Mouse (Mus musculus) hindbrain, embryonic 14.5 days (tissue): ENCODE data around the gene Tmem86b. TPM values are rescaled to one million over a fixed set of nuclear protein-coding genes. Genes with fewer than 3 reads are reported as not detected.

Experiments
- ATAC-seq: fragments of 200-750 bp; cut with Nextera tagmentation; 2 replicates; pipeline ENCODE4 v1.8.0; 2017; ENCODE audit warnings: moderate number of reproducible peaks, mild to moderate bottlenecking, moderate TSS enrichment, moderate library complexity; ENCODE audit not compliant: low FRiP score
- DNase-seq: peaks from one replicate; pipeline ENCODE4 v3.0.0-alpha.2; 2015; ENCODE audit warnings: low spot score
- H3K27ac ChIP-seq: fragments of 300-500 bp; sonication (generic); 2 replicates; pipeline ENCODE4 v1.5.1; 2014; ENCODE audit warnings: mild to moderate bottlenecking, moderate library complexity
- H3K27me3 ChIP-seq: fragments of 300-500 bp; sonication (generic); 2 replicates; pipeline ENCODE4 v1.6.1; 2014; ENCODE audit warnings: mild to moderate bottlenecking, low read length, mixed read lengths; ENCODE audit not compliant: control insufficient read depth, insufficient read depth
- H3K36me3 ChIP-seq: fragments of 300-500 bp; sonication (generic); replicated peaks from 2 replicates; pipeline ENCODE4 v1.6.1; 2014; ENCODE audit not compliant: control insufficient read depth, insufficient read depth
- H3K4me1 ChIP-seq: fragments of 300-500 bp; sonication (generic); replicated peaks from 2 replicates; pipeline ENCODE4 v1.6.1; 2014; ENCODE audit warnings: antibody characterized with exemption, low read length, mixed read lengths; ENCODE audit not compliant: control insufficient read depth, insufficient read depth
- H3K4me2 ChIP-seq: fragments of 300-500 bp; sonication (generic); replicated peaks from 2 replicates; pipeline ENCODE4 v1.6.1; 2014; ENCODE audit warnings: mild to moderate bottlenecking, moderate library complexity
- H3K4me3 ChIP-seq: fragments of 300-500 bp; sonication (generic); replicated peaks from 2 replicates; pipeline ENCODE4 v1.5.1; 2014; ENCODE audit warnings: mild to moderate bottlenecking, low read length
- H3K9ac ChIP-seq: fragments of 300-500 bp; sonication (generic); 2 replicates; pipeline ENCODE4 v1.6.1; 2014
- H3K9me3 ChIP-seq: fragments of 300-500 bp; sonication (generic); 2 replicates; pipeline ENCODE4 v1.6.1; 2016; ENCODE audit warnings: low read length; ENCODE audit not compliant: control insufficient read depth
- WGBS: fragments of 180-500 bp; shearing (Covaris S2); extraction: QIAGEN DNeasy Blood & Tissue Kit; methylation state at CpG from one replicate; pipeline ENCODE4 v1.1.7; 2014; 5-methylcytosine and 5-hydroxymethylcytosine counted together
- polyA plus RNA-seq: library from polyadenylated mRNA; unstranded; fragments of >200 nt; fragmentation: Nextera tagmentation; extraction: Ambion mirVana; gene quantifications from 2 replicates; pipeline ENCODE4 v1.2.1, GENCODE M21; 2014

The Tmem86b gene
- polyA plus RNA-seq, 1 experiment from 2014 or later, result 2.7 TPM

DNA sequence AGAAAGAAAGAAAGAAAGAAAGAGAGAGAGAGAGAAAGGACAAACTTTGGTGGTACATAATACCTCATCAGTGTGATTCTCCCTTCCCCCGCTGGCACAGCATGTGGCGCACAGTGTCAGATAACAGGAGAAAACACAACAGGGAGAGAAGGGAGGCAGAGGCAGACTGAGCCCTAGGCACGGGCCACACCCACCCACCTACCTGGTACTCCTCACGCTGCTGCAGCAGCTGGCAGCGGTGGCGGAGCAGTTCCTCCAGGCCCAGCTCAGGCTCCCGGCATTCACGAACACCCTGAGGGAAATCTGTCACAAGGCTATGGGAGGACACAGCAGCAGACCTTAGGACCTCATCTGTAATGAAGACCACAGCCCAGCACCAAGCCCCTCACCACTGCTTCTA, 32.0 kb upstream of the Tmem86b start:
- no peak overlapping the region for H3K27ac ChIP-seq
- no peak overlapping the region for H3K9ac ChIP-seq
- no peaks in the 10 kb centered on the region for H3K27me3 ChIP-seq
- H3K36me3 ChIP-seq, result peaks cover 36% of the 10 kb centered on the region
- 80% methylated on average over 8 of the region's 8 CpGs for WGBS
- H3K9me3 ChIP-seq, result 0 out of 2 replicates have a peak, but pooled peaks cover 3% of the 10 kb centered on the region
- DNase-seq, result no peak
- peaks cover 14% of the 10 kb centered on the region for H3K4me1 ChIP-seq
- H3K4me2 ChIP-seq, result no peak overlapping the region
- no peak for ATAC-seq
- no peak overlapping the region for H3K4me3 ChIP-seq

DNA sequence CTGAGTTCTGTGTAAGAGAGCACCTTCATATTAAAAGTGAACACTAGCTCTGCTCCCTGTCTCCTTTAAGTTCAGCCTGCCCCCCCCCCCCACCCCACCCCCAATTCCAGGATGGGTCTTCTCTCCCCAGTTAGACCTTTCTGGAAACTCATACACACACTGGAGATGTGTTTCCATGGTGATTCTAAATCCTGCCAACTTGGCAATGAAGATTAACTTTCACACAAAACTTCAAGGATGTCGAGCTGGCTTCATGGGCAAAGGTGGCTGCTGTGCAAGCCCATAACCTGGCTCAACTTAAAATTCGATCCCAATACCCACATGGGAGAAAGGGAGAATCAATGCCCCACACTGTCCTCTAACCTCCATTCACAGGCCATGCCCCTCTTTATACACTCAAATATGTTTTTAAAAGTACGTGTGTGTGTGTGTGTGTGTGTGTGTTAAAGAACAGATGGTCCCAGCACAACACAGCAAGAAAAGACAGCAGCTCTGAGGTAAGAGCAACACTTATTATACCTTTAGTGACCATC, 28.8 kb upstream of the Tmem86b start:
- no peak for DNase-seq

DNA sequence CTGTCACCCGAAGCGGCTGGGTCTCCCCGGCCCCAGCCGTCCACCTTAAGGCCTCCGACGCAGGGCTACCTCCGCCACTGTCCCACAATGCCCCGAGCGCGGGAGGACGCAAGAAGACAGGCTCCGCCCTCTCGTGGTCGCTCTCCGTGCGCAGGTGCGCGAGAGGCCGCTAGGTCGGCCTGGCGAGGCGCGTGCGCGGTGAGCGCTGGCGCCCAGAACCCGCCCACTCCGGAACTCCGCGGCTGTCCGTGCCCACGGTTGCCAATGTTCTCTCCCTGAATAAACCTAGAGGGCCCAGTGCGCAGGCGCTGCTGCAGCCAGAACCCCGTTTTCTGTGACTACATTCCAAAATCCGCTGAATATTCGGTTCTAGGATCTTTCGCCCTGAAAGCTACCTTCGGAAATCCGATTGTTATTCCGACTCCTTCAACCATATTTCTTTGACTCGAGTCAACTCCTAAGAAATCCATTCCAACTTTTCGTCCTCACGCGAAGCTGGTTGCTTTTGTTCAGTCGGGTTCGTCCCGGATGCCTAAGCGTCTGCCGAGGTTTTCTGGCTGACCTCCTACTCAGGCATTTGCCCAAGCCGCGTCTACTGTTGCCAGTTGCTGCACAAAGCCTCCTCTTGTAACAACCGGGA, 27.8 kb upstream of the Tmem86b start, which contains the start of gene Ppp6r1:
Gene Ppp6r1, minus strand, starts transcription at position 108 of the 640 bp plus-strand sequence.
- Histone ChIP-seq H3K27me3 (no peaks in the 10 kb centered on the region), H3K9me3 (no peaks in the 10 kb centered on the region), H3K9ac (peak within 1 kb of the TSS; percentile 88), H3K4me1 (peaks cover 40% of the 10 kb centered on the region), H3K4me2 (peak within 1 kb of the TSS; percentile 92), H3K4me3 (peak within 1 kb of the TSS; percentile 76), H3K27ac (peak within 1 kb of the TSS; percentile 95), H3K36me3 (peaks cover 17% of the 10 kb centered on the region)
- DNase-seq (peak; percentile 97), ATAC-seq (peak; percentile 97)
- under 1% methylated on average over 54 of the region's 54 CpGs for WGBS

More for the DNA sequence above, 28.8 kb upstream of the Tmem86b start:
- Histone ChIP-seq H3K27ac (peak overlapping the region; percentile 95), H3K4me1 (peaks cover 40% of the 10 kb centered on the region), H3K27me3 (no peaks in the 10 kb centered on the region), H3K36me3 (peaks cover 23% of the 10 kb centered on the region), H3K9ac (peak overlapping the region; percentile 77), H3K4me3 (peak overlapping the region; percentile 76), H3K4me2 (peak overlapping the region; percentile 92), H3K9me3 (no peaks in the 10 kb centered on the region)
- WGBS, result 53% methylated on average over 3 of the region's 3 CpGs
- no peak for ATAC-seq

DNA sequence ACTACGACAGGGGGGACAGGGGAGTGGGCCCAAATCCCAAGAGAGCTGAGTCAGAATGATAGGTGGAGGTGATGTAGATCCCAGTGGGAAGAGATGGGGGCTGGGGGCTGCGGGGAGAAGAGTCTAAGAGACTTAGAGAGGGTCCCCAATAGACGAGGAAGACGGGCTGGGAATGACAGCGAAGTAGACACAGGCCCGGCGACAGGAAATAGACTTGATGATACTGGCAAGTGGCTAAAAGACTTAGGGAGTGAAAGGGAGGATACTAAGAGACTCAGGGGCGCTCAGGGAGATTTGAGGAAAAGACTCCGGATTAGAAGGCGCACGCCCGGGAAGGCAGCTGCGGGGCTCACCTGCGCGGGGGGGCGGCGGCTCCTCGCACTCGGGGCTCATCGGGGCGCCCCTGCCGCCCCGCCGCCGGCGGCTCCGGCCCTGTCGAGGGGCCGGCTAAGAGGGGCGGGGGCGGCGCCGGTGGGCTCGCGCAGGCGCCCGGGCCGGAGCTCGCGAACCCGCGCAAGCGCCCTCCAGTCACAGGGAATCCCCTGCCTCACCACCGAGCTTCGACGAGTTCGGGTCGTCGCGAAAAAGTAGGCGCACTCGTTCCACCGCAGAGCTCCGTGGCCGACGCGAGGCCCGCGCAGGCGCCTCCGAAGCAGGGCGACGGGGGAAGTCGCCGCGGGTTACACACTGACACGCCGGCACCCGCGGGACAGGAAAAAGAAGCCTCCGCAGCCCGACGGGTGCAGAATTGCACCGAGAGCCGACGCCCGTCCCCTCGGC, 27.1 kb upstream of the Tmem86b start:
- peak overlapping the region; percentile 88 for H3K9ac ChIP-seq
- peak overlapping the region; percentile 76 for H3K4me3 ChIP-seq
- DNase-seq (peak; percentile 50), ATAC-seq (peak; percentile 71)
- peak overlapping the region; percentile 95 for H3K27ac ChIP-seq
- no peaks in the 10 kb centered on the region for H3K27me3 ChIP-seq
- H3K36me3 ChIP-seq, result peaks cover 13% of the 10 kb centered on the region
- H3K4me1 ChIP-seq, result peaks cover 43% of the 10 kb centered on the region
- under 1% methylated on average over 65 of the region's 78 CpGs for WGBS
- peak overlapping the region; percentile 92 for H3K4me2 ChIP-seq
- no peaks in the 10 kb centered on the region for H3K9me3 ChIP-seq

DNA sequence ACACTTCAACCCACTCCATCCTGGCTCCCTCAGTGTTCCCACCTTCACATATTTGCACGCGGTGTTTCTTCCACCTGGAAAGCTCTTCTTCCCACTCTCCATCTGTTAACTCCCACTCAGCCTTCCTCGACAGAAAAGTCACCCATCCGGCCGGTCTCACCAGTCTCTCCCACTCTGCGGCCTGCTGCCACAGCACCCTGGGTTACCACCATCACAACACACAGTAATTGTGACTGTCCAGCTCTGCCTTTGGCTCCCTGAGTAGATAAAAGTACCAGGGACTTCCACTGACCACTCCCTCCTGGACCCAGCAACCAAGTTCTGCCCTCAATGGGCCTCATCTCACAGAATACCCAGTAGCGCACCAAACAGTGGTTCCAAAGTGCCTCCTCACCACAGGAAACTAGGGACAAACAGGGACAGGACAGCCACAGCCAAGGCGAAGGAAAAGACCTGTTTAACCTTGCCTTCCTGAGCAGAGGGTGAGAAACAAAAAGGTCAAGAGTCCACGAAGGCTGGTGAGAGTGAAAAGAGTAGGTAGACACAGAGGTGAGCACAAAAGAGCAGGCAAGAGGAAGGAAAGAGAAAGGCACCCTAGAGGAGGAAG, 26.4 kb upstream of the Tmem86b start:
- no peak for DNase-seq
- peaks cover 18% of the 10 kb centered on the region for H3K36me3 ChIP-seq
- no peak overlapping the region for H3K27ac ChIP-seq
- peaks cover 43% of the 10 kb centered on the region for H3K4me1 ChIP-seq
- peak overlapping the region; percentile 76 for H3K4me3 ChIP-seq
- no peaks in the 10 kb centered on the region for H3K27me3 ChIP-seq
- WGBS, result 48% methylated on average over 9 of the region's 9 CpGs
- no peak for ATAC-seq
- no peaks in the 10 kb centered on the region for H3K9me3 ChIP-seq
- H3K4me2 ChIP-seq, result peak overlapping the region; percentile 92
- peak overlapping the region; percentile 88 for H3K9ac ChIP-seq

DNA sequence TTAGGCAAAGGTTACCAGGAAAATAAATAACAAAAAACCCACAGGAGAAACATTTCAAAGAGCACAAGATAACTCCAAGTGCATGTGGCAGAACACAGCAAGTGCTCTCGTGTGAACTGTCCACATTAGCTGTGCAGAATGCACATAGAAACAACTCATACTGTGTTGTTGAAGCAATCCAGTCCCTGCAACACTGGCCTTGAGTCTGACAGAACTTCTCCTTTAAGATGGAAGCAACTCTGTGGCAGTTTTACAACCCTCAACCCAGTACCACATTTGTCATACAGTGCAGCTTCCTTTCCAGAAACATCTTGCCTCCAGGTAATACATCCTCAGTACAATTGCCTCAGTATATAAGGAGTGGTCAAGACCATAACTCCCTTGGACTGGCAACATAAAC, 25.6 kb upstream of the Tmem86b start:
- no peak for DNase-seq
- Histone ChIP-seq H3K27me3 (no peaks in the 10 kb centered on the region), H3K4me1 (peaks cover 43% of the 10 kb centered on the region), H3K4me3 (peak overlapping the region; percentile 76; the same call in 1 of the 2 replicates), H3K9me3 (no peaks in the 10 kb centered on the region), H3K27ac (no peak overlapping the region), H3K9ac (peak overlapping the region; percentile 88; the same call in 1 of the 2 replicates), H3K36me3 (peaks cover 16% of the 10 kb centered on the region), H3K4me2 (peak overlapping the region; percentile 92)
- 76% methylated on average over 1 of the region's 1 CpGs for WGBS
- ATAC-seq, result no peak

DNA sequence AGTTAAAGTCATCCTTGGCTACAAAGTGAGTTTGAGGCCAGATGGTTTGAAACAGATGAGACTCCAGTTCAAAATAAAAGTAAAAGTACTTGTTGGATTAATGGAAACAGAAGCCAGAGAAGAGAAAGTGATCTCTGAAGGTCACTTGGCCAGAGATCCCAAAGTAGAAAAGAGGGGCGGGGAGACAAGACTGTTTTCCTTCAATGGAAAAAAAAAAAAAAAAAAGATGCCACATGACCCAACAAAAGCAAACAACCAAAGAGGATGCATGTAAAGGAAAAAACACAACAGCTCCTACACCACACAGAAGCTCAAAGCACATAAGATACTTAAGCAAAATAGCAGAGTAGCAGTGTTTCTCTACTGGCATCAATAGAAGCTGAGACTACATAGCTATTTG, 24.7 kb upstream of the Tmem86b start:
- ATAC-seq (no peak), DNase-seq (no peak)
- 0 out of 2 replicates have a peak overlapping the region, but pooled peaks have one; percentile 88 for H3K9ac ChIP-seq
- H3K4me1 ChIP-seq, result peaks cover 43% of the 10 kb centered on the region
- no peak overlapping the region for H3K4me2 ChIP-seq
- H3K27ac ChIP-seq, result no peak overlapping the region
- H3K27me3 ChIP-seq, result no peaks in the 10 kb centered on the region
- 91% methylated on average over 1 of the region's 1 CpGs for WGBS
- peaks cover 14% of the 10 kb centered on the region for H3K36me3 ChIP-seq
- H3K4me3 ChIP-seq, result no peak overlapping the region
- no peaks in the 10 kb centered on the region for H3K9me3 ChIP-seq

DNA sequence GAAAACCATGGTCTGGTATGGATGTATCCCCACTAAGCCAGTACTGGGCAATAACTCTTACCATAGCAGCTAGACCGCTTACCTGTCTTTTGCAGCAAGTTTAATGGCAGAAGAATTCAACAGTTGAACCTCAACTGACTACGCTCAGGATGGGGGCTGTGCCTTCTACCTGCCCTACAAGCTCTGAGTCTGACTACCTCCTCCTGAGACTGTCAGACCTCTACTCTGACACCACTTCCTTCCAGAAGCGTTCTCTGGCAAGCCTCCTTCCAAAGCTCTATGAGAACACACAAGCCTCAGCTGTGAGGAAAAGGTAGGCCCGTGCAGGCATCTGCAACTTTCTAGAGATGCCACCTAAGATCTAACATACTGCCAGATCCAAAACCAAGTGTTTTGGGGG, 24.2 kb upstream of the Tmem86b start:
- WGBS, result 93% methylated on average over 4 of the region's 4 CpGs
- Histone ChIP-seq H3K9ac (no peak overlapping the region), H3K27me3 (no peaks in the 10 kb centered on the region), H3K4me3 (no peak overlapping the region), H3K27ac (no peak overlapping the region), H3K4me2 (no peak overlapping the region), H3K4me1 (peaks cover 39% of the 10 kb centered on the region), H3K9me3 (no peaks in the 10 kb centered on the region), H3K36me3 (peaks cover 14% of the 10 kb centered on the region)
- no peak for DNase-seq
- no peak for ATAC-seq

DNA sequence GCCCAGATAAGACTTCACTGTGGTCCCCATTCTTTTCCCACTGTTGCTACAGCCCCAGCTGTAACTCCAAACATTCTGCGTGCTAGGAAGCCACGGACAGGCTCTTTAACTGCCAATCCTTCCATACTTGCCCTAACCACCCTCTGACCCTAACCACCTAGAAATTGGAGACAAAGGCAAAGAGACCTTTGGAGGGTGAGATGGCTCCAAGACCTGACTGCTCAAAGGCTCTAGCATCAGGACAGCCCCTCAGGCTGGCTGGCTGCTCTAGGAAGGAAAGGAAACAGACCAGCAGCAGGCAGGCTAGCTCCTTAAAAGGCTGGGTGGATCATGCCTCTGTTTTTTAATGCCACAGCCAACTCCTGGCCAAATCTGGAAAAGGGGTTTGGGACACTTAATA, 23.0 kb upstream of the Tmem86b start:
- Histone ChIP-seq H3K4me3 (no peak overlapping the region), H3K27me3 (no peaks in the 10 kb centered on the region), H3K4me2 (no peak overlapping the region), H3K9ac (0 out of 2 replicates have a peak overlapping the region, but pooled peaks have one; percentile 1), H3K9me3 (no peaks in the 10 kb centered on the region), H3K4me1 (peaks cover 29% of the 10 kb centered on the region), H3K36me3 (peaks cover 14% of the 10 kb centered on the region), H3K27ac (no peak overlapping the region)
- no peak for DNase-seq
- WGBS, result 82% methylated on average over 2 of the region's 2 CpGs
- ATAC-seq, result no peak
